Comparison of ENCODE assay signal across 18 mouse cellular contexts in the genomic region with DNA sequence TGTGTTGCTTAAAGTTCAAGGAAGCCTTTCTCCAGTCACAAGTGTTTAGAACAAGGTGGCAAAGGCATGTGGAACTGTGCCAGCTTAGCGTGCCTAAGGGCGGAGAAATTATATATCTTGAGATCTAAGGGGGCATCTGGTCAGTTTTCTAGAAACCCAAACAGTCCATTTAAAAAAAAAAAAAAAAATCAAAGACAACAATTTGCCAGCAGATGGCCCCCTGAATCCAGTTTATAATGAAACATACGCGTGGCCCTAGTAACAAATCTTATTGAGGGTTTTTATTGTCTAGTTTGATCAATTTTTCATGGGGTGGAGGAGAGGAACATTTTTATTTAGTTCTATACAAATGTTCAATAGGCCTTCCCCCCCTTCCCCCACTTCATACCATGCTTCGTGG. TPM values are rescaled to one million over a fixed set of nuclear protein-coding genes. Genes with fewer than 3 reads are reported as not detected.
DNase-seq lines count a peak whose midpoint lies in the region; ATAC-seq and TF ChIP-seq lines count a peak whose summit lies in the region.
"Had no signal": no experiment of that assay in that cellular context is flagged by ENCODE, and none has a peak within 500 bp of the region (broad histone marks: within the 10 kb centered on the region; RNA-seq: fewer than 3 reads in every experiment).

No protein-coding gene starts in this region.

- no peak overlapping the region for H3K9ac ChIP-seq in heart, adult 2 months (ENCODE audit: low read depth, low read length)
- H3K9ac ChIP-seq in lung, embryonic 14.5 days, result no peak overlapping the region
- H3K9ac ChIP-seq in ES-E14 (ENCODE audit: insufficient read depth, low read depth, low read length, poor library complexity, severe bottlenecking), result no peak overlapping the region
- H3K9ac ChIP-seq: hindbrain, embryonic 12.5 days; liver, postnatal 0 days; neural tube, embryonic 13.5 days had no signal

- no peak for TF ChIP-seq EP300 in heart, adult 2 months (IDR thresholded peaks at IDR 0.05; ENCODE audit: insufficient read depth, low read depth, low read length)

- intact Hi-C loops in heart, adult 2 months (cut with DNase I), result no loop called here
- intact Hi-C loops in heart, postnatal 25 days (cut with DNase I), result no loop called here

- ATAC-seq in lung, embryonic 14.5 days (ENCODE audit: insufficient read depth), result no peak
- ATAC-seq: liver, postnatal 0 days had no signal

- no peaks in the 10 kb centered on the region for H3K9me3 ChIP-seq in lung, embryonic 14.5 days (ENCODE audit: low read depth, low read length)
- H3K9me3 ChIP-seq in ES-E14 (ENCODE audit: control insufficient read depth, insufficient read depth, low read depth, low read length), result no peaks in the 10 kb centered on the region
- H3K9me3 ChIP-seq: hindbrain, embryonic 12.5 days; neural tube, embryonic 13.5 days had no signal

- no peak for TF ChIP-seq POLR2A in heart, adult 2 months (IDR thresholded peaks at IDR 0.05; ENCODE audit: insufficient read depth, low read depth, low read length)

- 46% methylated on average over 5 of the region's 5 CpGs for WGBS in heart, adult 2 months
- 67% methylated on average over 5 of the region's 5 CpGs for WGBS in lung, embryonic 14.5 days

- H3K27ac ChIP-seq in heart, adult 2 months, result no peak overlapping the region
- H3K27ac ChIP-seq in lung, embryonic 14.5 days (ENCODE audit: low read depth), result no peak overlapping the region
- H3K27ac ChIP-seq in ES-E14 (ENCODE audit: insufficient read depth, low read depth, low read length, poor library complexity, severe bottlenecking), result no peak overlapping the region
- H3K27ac ChIP-seq: hindbrain, embryonic 12.5 days; neural tube, embryonic 13.5 days had no signal

- H3K36me3 ChIP-seq in heart, adult 2 months (ENCODE audit: control insufficient read depth, insufficient read depth, low read length), result no peaks in the 10 kb centered on the region
- H3K36me3 ChIP-seq in lung, embryonic 14.5 days (ENCODE audit: insufficient read depth), result no peaks in the 10 kb centered on the region
- no peaks in the 10 kb centered on the region for H3K36me3 ChIP-seq in ES-E14 (ENCODE audit: control insufficient read depth, insufficient read depth, low read length, poor library complexity, severe bottlenecking)
- H3K36me3 ChIP-seq: hindbrain, embryonic 12.5 days; neural tube, embryonic 13.5 days had no signal

- no peak for DNase-seq in heart, adult 2 months
- DNase-seq in heart, postnatal 25 days (ENCODE audit: low spot score), result no peak
- DNase-seq in lung, embryonic 14.5 days, result peak; percentile 21
- no peak for DNase-seq in lung, postnatal 36 days
- DNase-seq in ES-E14 (ENCODE audit: low read depth, low spot score), result no peak
- peak; percentile 29 for DNase-seq in NIH3T3 (ENCODE audit: low read depth)
- DNase-seq in ovary, postnatal 14 days (ENCODE audit: low spot score), result no peak
- DNase-seq: adrenal gland, adult 8-10 months; cerebellum, adult 9-10 months; kidney, adult 2 months; liver; liver, postnatal 0 days; right cerebral cortex, postnatal 25 days; thymus, postnatal 25 days had no signal

- no peaks in the 10 kb centered on the region for H3K27me3 ChIP-seq in heart, adult 2 months (ENCODE audit: control insufficient read depth, insufficient read depth, low read length)
- no peaks in the 10 kb centered on the region for H3K27me3 ChIP-seq in lung, embryonic 14.5 days (ENCODE audit: insufficient read depth, low read length)
- H3K27me3 ChIP-seq: hindbrain, embryonic 12.5 days; neural tube, embryonic 13.5 days had no signal

- no peak overlapping the region for H3K4me2 ChIP-seq in lung, embryonic 14.5 days
- H3K4me2 ChIP-seq: hindbrain, embryonic 12.5 days; neural tube, embryonic 13.5 days had no signal

- no peaks in the 10 kb centered on the region for H3K79me2 ChIP-seq in heart, adult 2 months (replicated peaks; ENCODE audit: control insufficient read depth, insufficient read depth, low read length)

- in situ Hi-C loops in ES-E14 (cut with MboI; ENCODE audit: low sequenced_read_pairs in 2 of 2, unreplicated experiment in 2 of 2), result no loop called here

- TF ChIP-seq CTCF in heart, adult 2 months (IDR thresholded peaks at IDR 0.05), result peak; percentile 38
- peak; percentile 18; the same call in 1 of the 2 replicates for TF ChIP-seq CTCF in lung, embryonic 14.5 days (IDR thresholded peaks at IDR 0.05; ENCODE audit: low read depth)

- H3K4me1 ChIP-seq in heart, adult 2 months (ENCODE audit: control insufficient read depth, insufficient read depth, low read length), result no peaks in the 10 kb centered on the region
- H3K4me1 ChIP-seq in lung, embryonic 14.5 days (ENCODE audit: insufficient read depth), result no peaks in the 10 kb centered on the region
- H3K4me1 ChIP-seq in ES-E14 (ENCODE audit: control insufficient read depth in 2 of 2, insufficient read depth in 2 of 2, low read length in 2 of 2, poor library complexity in 1 of 2), result no peaks in the 10 kb centered on the region
- H3K4me1 ChIP-seq: hindbrain, embryonic 12.5 days; neural tube, embryonic 13.5 days had no signal

- H3K4me3 ChIP-seq in heart, adult 2 months, result no peak overlapping the region
- H3K4me3 ChIP-seq in lung, embryonic 14.5 days (ENCODE audit: low read depth, low read length), result no peak overlapping the region
- H3K4me3 ChIP-seq in ES-E14 (ENCODE audit: insufficient read depth in 1 of 2, low read depth in 1 of 2, low read length in 2 of 2, poor library complexity in 1 of 2, severe bottlenecking in 1 of 2), result no peak overlapping the region
- H3K4me3 ChIP-seq: hindbrain, embryonic 12.5 days; neural tube, embryonic 13.5 days had no signal

TF ChIP-seq in ES-E14, 5 proteins besides CTCF, POLR2A, EP300 and RAD21:
- peak; percentile 51; the same call in 1 of the 2 replicates for TF ChIP-seq ZNF384 (IDR thresholded peaks at IDR 0.05; ENCODE audit: low read depth, low read length)
- no peak for TF ChIP-seq MAFK (IDR thresholded peaks at IDR 0.05; ENCODE audit: insufficient read depth, low read depth, low read length)
TF ChIP-seq in ES-E14: peak in this region for 1.

RNA-seq across cellular contexts. Expression of gene Nsun7, which starts 6.5 kb away (rescaled TPM):
- not detected for total RNA-seq in heart, adult 2 months (2021)
- polyA plus RNA-seq in heart, adult 2 months (2012; rRNA removed), result 0.12 TPM in 2 replicates
- not detected for total RNA-seq in heart, postnatal 25 days (2021)
- polyA plus RNA-seq in lung, embryonic 14.5 days (2014; fragmentation: Nextera tagmentation; extraction: Ambion mirVana), result 1.4 and 1.5 TPM in 2 replicates
- total RNA-seq in ES-E14 (2012; rRNA removed), result 0.04 TPM in 1 of 2 replicates, not detected in the other
- total RNA-seq: megakaryocyte progenitor cell, adult 5-6 weeks; MEL had no signal

Comparison
In these comparisons a context has a peak if more than half of its experiments do, and no peak if none do; other contexts are left out.
1. DNase-seq: peak in lung, embryonic 14.5 days (single experiment) and NIH3T3 (single experiment); none in heart, adult 2 months (0 of 2), heart, postnatal 25 days (single experiment), lung, postnatal 36 days (single experiment), ES-E14 (single experiment) and ovary, postnatal 14 days (single experiment).